Mouse (Mus musculus) small intestine, adult 2 months (tissue): ENCODE data around the gene Trak1. TPM values are rescaled to one million over a fixed set of nuclear protein-coding genes. Genes with fewer than 3 reads are reported as not detected.
A peak's percentile ranks its signal among the peaks of the same experiment; 100 is the strongest.

Experiments used
- H3K27ac ChIP-seq: fragments of 200-500 bp; 2 replicates; pipeline ENCODE4 v1.5.1; 2012; ENCODE audit warnings: low read depth, low read length, control low read depth, inconsistent platforms; ENCODE audit not compliant: insufficient read depth
- H3K27me3 ChIP-seq: fragments of 200-500 bp; 2 replicates; pipeline ENCODE4 v1.6.1; 2012; ENCODE audit warnings: mild to moderate bottlenecking, moderate library complexity, low read length, inconsistent platforms; ENCODE audit not compliant: control insufficient read depth, insufficient read depth
- H3K36me3 ChIP-seq: fragments of 200-500 bp; 2 replicates; pipeline ENCODE4 v1.6.1; 2012; ENCODE audit warnings: mild to moderate bottlenecking, low read length, control low read depth, inconsistent platforms; ENCODE audit not compliant: control insufficient read depth, insufficient read depth
- H3K4me1 ChIP-seq: fragments of 200-500 bp; 2 replicates; pipeline ENCODE4 v1.6.1; 2012; ENCODE audit warnings: low read length, inconsistent platforms, mixed read lengths; ENCODE audit not compliant: control insufficient read depth, insufficient read depth, insufficient read length
- H3K4me3 ChIP-seq: fragments of 200-500 bp; 2 replicates; pipeline ENCODE4 v1.5.1; 2012; ENCODE audit warnings: low read depth, mild to moderate bottlenecking, control low read depth, inconsistent platforms, low read length, moderate library complexity
- CTCF ChIP-seq: fragments of 200-500 bp; IDR thresholded peaks from 2 replicates; pipeline ENCODE4 v1.5.1; 2012; ENCODE audit warnings: low read depth, mild to moderate bottlenecking, control low read depth, inconsistent platforms, low read length, moderate library complexity, mixed read lengths; ENCODE audit not compliant: insufficient replicate concordance, insufficient read length; ENCODE audit errors: extremely low read depth
- POLR2A ChIP-seq: fragments of 200-500 bp; IDR thresholded peaks from 2 replicates; pipeline ENCODE4 v1.6.1; 2012; ENCODE audit warnings: low read depth, mild to moderate bottlenecking, control low read depth, inconsistent platforms, low read length, moderate library complexity
- WGBS: fragments of 180-500 bp; shearing (Covaris S2); methylation state at CpG from one replicate; pipeline ENCODE4 v1.1.7; 2018; 5-methylcytosine and 5-hydroxymethylcytosine counted together
- polyA plus RNA-seq: library from polyadenylated mRNA; depleted of rRNA; stranded (reverse); fragments of >200 nt; gene quantifications from 2 replicates; pipeline ENCODE4 v1.2.3, GENCODE M21; 2012

The Trak1 gene
- polyA plus RNA-seq, 1 experiment = 99.8 TPM

GRCm38 (mm10) chr9:121330065-121330464, 32.8 kb downstream of the Trak1 start:
- Histone ChIP-seq H3K4me1 (peaks cover 33% of the 10 kb centered on the region), H3K36me3 (0 out of 2 replicates have a peak, but pooled peaks cover 2% of the 10 kb centered on the region), H3K4me3 (no peak overlapping the region), H3K27ac (no peak overlapping the region), H3K27me3 (no peaks in the 10 kb centered on the region)
- WGBS = 93% methylated on average over 5 of the region's 5 CpGs
- TF ChIP-seq POLR2A = no peak
- no peak for TF ChIP-seq CTCF

DNA sequence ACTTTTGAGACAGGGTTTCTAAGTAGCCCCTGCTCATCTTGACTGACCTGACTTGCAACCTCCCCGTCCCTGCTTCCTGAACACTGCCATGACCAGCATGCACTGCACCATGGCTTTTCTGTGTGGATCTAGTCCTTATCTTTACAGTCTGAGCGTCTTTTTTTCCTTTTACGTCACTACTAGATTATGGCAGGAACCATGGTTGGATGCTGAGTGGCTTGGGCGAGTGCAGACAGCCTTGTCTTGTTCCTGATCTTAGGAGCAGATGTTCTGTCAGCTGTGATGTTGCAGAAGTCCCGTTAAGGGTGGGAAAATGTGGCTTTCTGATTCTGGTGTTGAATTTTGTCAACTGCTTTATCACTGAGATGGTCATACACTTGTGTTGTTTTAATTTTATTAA, 34.1 kb downstream of the Trak1 start:
- H3K27ac ChIP-seq = peak overlapping the region; percentile 73
- H3K27me3 ChIP-seq = no peaks in the 10 kb centered on the region
- 0 out of 2 replicates have a peak, but pooled peaks cover 2% of the 10 kb centered on the region for H3K36me3 ChIP-seq
- WGBS = 12% methylated on average over 5 of the region's 5 CpGs
- TF ChIP-seq POLR2A (no peak), CTCF (no peak)
- H3K4me3 ChIP-seq = no peak overlapping the region
- peaks cover 43% of the 10 kb centered on the region for H3K4me1 ChIP-seq

DNA sequence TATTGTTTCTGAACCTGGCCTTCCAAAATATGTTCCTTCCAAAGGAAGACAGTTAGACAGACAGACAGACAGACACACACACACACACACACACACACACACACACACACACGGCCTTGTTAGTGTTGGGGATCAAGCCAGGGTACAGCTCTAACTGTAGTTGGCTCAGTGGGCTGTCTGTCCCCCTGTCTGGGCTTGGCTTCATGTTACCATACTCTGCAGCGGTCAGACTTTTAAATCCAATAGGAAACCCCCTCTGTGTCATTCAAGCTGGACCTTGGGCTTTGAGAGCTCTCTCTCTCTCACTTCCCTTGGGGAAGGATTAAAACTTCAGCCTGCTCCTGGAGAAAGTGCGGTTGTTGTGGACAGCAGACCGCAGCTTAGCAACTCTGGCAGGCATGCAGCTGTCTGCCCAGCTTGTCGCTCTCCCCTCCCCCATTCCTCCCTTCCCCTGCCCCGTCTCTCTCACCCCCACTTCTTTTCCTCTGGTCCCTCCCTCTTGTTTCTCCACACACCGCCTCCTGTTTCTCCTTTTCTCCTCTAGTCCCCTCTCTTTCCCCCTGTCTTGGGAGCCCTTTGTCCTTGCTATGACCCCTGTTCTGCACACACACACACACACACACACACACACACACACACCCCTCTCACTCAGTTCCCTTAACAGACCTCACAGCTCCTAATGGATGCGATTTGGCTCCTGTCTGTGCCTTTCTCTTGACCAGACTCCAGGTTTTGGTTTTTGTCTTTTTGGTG, 34.8 kb downstream of the Trak1 start:
- TF ChIP-seq CTCF (no peak), POLR2A (no peak)
- H3K27me3 ChIP-seq = no peaks in the 10 kb centered on the region
- 31% methylated on average over 8 of the region's 8 CpGs for WGBS
- peaks cover 49% of the 10 kb centered on the region for H3K4me1 ChIP-seq
- peak overlapping the region; percentile 65 for H3K27ac ChIP-seq
- no peak overlapping the region for H3K4me3 ChIP-seq
- H3K36me3 ChIP-seq = 0 out of 2 replicates have a peak, but pooled peaks cover 2% of the 10 kb centered on the region

DNA sequence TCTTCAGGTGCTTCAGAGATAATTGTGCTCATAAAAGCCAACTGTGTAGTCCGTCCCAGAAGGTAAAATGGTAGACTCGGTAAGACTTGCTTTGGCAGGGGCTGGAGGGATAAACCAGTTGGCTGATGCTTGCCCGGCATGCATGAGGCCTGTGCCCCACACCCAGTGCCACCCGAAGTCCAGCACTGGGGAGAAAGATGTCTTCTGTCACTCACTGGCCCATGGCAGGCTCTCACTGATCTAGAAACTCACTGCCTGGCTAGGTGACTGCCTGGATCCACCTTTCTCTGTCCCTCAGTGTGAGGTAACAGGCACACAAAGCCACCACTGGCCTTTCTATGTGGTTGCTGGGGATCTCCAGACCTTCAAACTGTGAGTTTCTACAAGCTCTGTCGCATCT, 36.3 kb downstream of the Trak1 start:
- no peaks in the 10 kb centered on the region for H3K27me3 ChIP-seq
- peaks cover 62% of the 10 kb centered on the region for H3K4me1 ChIP-seq
- 0 out of 2 replicates have a peak, but pooled peaks cover 2% of the 10 kb centered on the region for H3K36me3 ChIP-seq
- H3K27ac ChIP-seq = no peak overlapping the region
- H3K4me3 ChIP-seq = no peak overlapping the region
- WGBS = 55% methylated on average over 5 of the region's 5 CpGs
- TF ChIP-seq CTCF = no peak
- TF ChIP-seq POLR2A = no peak

DNA sequence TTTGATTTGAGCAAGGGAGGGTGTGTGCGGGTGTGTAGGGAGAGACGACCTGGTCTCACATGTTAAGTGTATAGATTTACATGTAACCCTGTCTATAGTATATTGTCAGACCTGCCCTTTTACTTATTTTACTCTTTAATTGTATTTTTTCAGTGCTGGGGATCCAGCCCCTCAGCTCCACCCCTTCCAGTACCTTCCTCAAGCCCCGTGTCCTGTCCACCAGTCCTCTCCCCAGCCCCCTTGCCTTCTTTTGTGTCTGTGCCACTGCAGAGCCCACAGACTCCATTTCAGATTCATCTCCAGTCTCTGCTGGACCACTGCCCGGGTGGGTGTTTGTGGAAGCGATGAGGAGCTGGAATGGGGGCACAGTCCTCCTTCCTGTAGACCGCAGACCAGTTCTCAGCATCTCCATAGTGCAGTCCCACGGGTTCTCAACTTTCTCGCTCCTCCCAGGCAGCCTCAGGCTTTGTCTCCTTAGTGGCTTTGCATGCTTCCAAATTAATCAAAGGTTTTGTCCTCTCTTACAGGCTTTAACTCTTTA, 37.1 kb downstream of the Trak1 start:
- Histone ChIP-seq H3K27me3 (no peaks in the 10 kb centered on the region), H3K27ac (0 out of 2 replicates have a peak overlapping the region, but pooled peaks have one; percentile 8), H3K4me3 (no peak overlapping the region), H3K4me1 (peaks cover 63% of the 10 kb centered on the region), H3K36me3 (no peaks in the 10 kb centered on the region)
- TF ChIP-seq CTCF = no peak
- no peak for TF ChIP-seq POLR2A
- 42% methylated on average over 8 of the region's 8 CpGs for WGBS

DNA sequence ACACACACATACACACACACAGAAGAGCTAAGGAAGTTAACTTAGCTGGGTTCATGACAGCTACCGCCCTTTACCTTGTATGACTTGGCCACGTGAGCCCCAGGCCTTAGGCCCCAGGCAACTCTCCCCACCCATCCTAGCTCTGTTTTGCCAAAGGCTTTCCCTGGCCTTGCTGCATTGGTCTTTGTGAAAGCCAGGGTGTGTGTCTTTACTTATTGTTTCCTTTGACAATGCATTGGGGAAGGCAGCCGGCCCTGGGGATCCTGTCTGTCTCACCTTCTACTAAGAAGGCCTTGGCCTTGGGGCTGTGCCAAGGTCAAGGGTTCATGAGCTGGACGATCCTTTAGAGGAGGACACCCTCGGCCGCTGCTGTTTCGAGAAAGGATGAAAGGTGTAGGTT, 38.3 kb downstream of the Trak1 start:
- WGBS = 29% methylated on average over 7 of the region's 7 CpGs
- H3K4me3 ChIP-seq = no peak overlapping the region

DNA sequence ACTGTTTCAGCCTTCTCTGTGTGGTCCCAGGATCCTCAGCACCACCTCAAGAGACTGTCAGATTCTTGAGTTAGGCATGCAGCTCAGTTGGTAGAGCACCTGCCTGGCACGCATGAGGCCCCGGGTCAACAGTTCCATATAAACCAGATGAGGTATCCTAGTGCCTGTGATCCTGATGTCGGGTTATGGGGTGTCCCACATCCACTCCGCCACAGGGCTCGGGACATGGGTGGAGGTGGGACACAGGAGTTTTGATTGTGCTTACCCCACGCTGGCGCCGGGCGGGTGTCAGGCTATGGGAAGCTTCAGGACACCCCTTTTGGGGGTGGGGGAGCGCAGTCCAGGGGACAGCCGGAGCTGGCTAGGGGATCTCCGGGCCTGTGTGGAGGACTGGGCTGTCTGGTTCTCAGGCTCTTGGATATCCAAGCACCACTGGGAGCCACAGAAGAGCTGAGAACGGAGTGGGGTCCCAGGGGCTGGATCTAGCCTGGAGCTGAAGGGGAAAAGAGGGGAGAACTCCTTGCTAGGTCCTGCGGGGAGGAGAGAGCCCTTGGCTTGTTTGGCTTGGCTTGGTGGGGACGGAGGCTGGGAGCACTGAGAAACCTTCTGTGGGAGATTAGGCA, 39.1 kb downstream of the Trak1 start:
- 83% methylated on average over 15 of the region's 15 CpGs for WGBS
- Histone ChIP-seq H3K4me1 (peaks cover 60% of the 10 kb centered on the region), H3K27me3 (no peaks in the 10 kb centered on the region), H3K27ac (peak overlapping the region; percentile 90; the same call in 1 of the 2 replicates), H3K4me3 (no peak overlapping the region), H3K36me3 (peaks cover 3% of the 10 kb centered on the region; the same call in 1 of the 2 replicates)
- no peak for TF ChIP-seq CTCF
- TF ChIP-seq POLR2A = no peak

More for the DNA sequence above, 38.3 kb downstream of the Trak1 start:
- H3K27me3 ChIP-seq = no peaks in the 10 kb centered on the region
- TF ChIP-seq CTCF (0 out of 2 replicates have a peak, but pooled peaks have one; percentile 6), POLR2A (0 out of 2 replicates have a peak, but pooled peaks have one; percentile 16)
- H3K27ac ChIP-seq = peak overlapping the region; percentile 33
- H3K36me3 ChIP-seq = peaks cover 2% of the 10 kb centered on the region; the same call in 1 of the 2 replicates
- H3K4me1 ChIP-seq = peaks cover 63% of the 10 kb centered on the region
